Mouse (Mus musculus) thymus, adult 2 months (tissue): Measurements from ENCODE around the gene C130032M10Rik.

Experiments used
- CTCF ChIP-seq: fragments of 200-500 bp; IDR thresholded peaks from 2 replicates; pipeline ENCODE4 v1.5.1; 2012; ENCODE audit warnings: mild to moderate bottlenecking, control low read depth, low read length, moderate library complexity, borderline replicate concordance; ENCODE audit not compliant: control insufficient read depth, poor library complexity, insufficient read depth; ENCODE audit errors: extremely low read depth
- POLR2A ChIP-seq: fragments of 200-500 bp; IDR thresholded peaks from 2 replicates; pipeline ENCODE4 v1.6.1; 2012; ENCODE audit warnings: mild to moderate bottlenecking, low read length, control low read depth, moderate library complexity; ENCODE audit not compliant: control insufficient read depth, poor library complexity, insufficient read depth; ENCODE audit errors: extremely low read depth

DNA sequence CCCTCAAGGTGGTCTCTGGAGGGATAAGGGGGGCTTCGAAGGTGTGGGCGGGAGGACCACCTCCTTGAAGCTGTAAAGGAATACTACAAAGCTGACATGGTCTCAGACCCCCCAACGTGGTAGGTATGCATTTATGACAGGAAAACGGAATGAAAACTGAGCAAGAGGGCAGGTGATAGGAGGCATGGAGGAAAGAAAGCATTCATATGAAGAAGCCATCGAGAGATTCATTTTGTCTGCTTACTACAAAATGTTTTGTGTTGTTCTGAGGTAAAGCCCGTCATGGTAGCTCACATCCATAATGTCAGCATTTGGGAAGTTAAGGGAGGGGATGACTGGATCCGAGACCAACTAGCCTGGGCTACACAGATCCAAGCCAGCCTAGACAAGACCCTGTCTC lies 44.6 kb downstream of the C130032M10Rik start:
- TF ChIP-seq CTCF (no peak), POLR2A (no peak)
